Mouse (Mus musculus): Measurements from ENCODE around the gene Anxa1.

DNA sequence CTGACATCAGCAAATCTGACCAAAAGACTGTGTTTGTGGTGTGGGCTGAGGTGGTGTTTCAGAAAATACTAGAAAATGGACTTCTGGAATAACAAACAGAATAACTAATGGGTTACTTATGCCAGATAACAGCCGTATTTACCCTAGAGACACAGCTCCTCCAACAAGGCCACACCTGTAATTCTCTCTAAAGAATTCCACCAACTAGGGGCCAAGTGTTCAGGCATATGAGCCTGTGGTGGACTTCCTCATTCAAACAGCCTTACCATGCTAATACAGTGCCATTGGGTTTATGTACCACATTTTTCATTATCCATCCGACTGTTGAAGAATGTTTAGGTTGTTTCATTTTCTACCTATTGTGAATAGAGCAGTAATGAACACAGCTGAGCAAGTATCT is 20.6 kb downstream of the Anxa1 start:
- TF ChIP-seq CTCF (IDR thresholded peaks at IDR 0.05; ENCODE audit: low read depth) (no peak), EP300 (IDR thresholded peaks at IDR 0.05; ENCODE audit: low read depth) (no peak)
